Mouse (Mus musculus) small intestine, adult 2 months (tissue): ENCODE data around the gene Rnf212. TPM values are rescaled to one million over a fixed set of nuclear protein-coding genes. Genes with fewer than 3 reads are reported as not detected.

Experiments used
- H3K27ac ChIP-seq: fragments of 200-500 bp; 2 replicates; pipeline ENCODE4 v1.5.1; 2012; ENCODE audit warnings: low read depth, low read length, control low read depth, inconsistent platforms; ENCODE audit not compliant: insufficient read depth
- H3K27me3 ChIP-seq: fragments of 200-500 bp; 2 replicates; pipeline ENCODE4 v1.6.1; 2012; ENCODE audit warnings: mild to moderate bottlenecking, moderate library complexity, low read length, inconsistent platforms; ENCODE audit not compliant: control insufficient read depth, insufficient read depth
- H3K36me3 ChIP-seq: fragments of 200-500 bp; 2 replicates; pipeline ENCODE4 v1.6.1; 2012; ENCODE audit warnings: mild to moderate bottlenecking, low read length, control low read depth, inconsistent platforms; ENCODE audit not compliant: control insufficient read depth, insufficient read depth
- H3K4me1 ChIP-seq: fragments of 200-500 bp; 2 replicates; pipeline ENCODE4 v1.6.1; 2012; ENCODE audit warnings: low read length, inconsistent platforms, mixed read lengths; ENCODE audit not compliant: control insufficient read depth, insufficient read depth, insufficient read length
- H3K4me3 ChIP-seq: fragments of 200-500 bp; 2 replicates; pipeline ENCODE4 v1.5.1; 2012; ENCODE audit warnings: low read depth, mild to moderate bottlenecking, control low read depth, inconsistent platforms, low read length, moderate library complexity
- CTCF ChIP-seq: fragments of 200-500 bp; IDR thresholded peaks from 2 replicates; pipeline ENCODE4 v1.5.1; 2012; ENCODE audit warnings: low read depth, mild to moderate bottlenecking, control low read depth, inconsistent platforms, low read length, moderate library complexity, mixed read lengths; ENCODE audit not compliant: insufficient replicate concordance, insufficient read length; ENCODE audit errors: extremely low read depth
- POLR2A ChIP-seq: fragments of 200-500 bp; IDR thresholded peaks from 2 replicates; pipeline ENCODE4 v1.6.1; 2012; ENCODE audit warnings: low read depth, mild to moderate bottlenecking, control low read depth, inconsistent platforms, low read length, moderate library complexity
- WGBS: fragments of 180-500 bp; shearing (Covaris S2); methylation state at CpG from one replicate; pipeline ENCODE4 v1.1.7; 2018; 5-methylcytosine and 5-hydroxymethylcytosine counted together
- polyA plus RNA-seq: library from polyadenylated mRNA; depleted of rRNA; stranded (reverse); fragments of >200 nt; gene quantifications from 2 replicates; pipeline ENCODE4 v1.2.3, GENCODE M21; 2012

Gene Rnf212
- polyA plus RNA-seq, 1 experiment: 0.14 TPM

DNA sequence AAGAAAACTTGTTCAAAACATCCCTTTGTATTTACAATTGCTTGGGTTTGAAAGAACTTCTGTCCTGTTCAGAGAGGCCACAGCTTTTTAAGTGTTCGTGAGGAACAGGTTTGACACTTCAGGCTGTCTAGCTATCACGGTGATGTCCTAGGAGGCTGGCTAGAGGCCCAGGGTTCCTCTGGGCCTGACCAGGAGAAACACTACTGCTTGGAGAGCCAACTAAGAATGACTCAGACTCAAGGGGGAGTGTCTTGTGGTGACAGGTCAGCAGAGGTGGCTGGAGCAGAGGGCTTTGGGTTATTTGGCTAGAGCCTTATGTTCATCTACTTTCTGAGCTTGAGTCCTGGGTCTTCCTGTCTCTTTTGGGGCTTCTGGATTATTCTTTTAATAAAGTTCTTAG lies 50.8 kb downstream of the Rnf212 start:
- WGBS: 47% methylated on average over 2 of the region's 2 CpGs
- Histone ChIP-seq H3K4me1 (no peaks in the 10 kb centered on the region), H3K4me3 (no peak overlapping the region), H3K27me3 (no peaks in the 10 kb centered on the region), H3K36me3 (no peaks in the 10 kb centered on the region), H3K27ac (no peak overlapping the region)
- no peak for TF ChIP-seq CTCF
- TF ChIP-seq POLR2A: no peak

DNA sequence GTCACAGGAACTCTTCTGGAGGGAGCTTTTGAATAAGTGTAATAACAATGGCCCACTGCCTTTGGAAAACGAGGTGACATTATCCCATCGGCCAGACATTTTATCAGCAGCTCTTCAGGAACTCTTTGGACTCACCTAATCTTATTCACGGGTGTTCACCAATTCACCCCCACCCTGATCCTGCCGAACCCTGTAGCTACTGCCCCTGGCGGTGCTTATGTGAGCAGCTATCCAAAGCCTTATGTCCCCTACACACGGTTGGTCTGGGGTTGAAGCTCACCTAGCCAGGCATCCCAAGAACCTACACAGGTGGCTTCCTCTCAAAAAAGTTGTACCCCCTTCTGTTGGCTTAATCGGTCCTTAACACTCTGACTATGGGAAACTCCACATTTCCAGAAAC lies 55.0 kb downstream of the Rnf212 start:
- TF ChIP-seq POLR2A (no peak), CTCF (no peak; the same call in 1 of the 2 replicates)
- Histone ChIP-seq H3K27ac (no peak overlapping the region), H3K27me3 (no peaks in the 10 kb centered on the region), H3K4me3 (no peak overlapping the region), H3K36me3 (no peaks in the 10 kb centered on the region), H3K4me1 (no peaks in the 10 kb centered on the region)
- WGBS: 38% methylated on average over 7 of the region's 7 CpGs

DNA sequence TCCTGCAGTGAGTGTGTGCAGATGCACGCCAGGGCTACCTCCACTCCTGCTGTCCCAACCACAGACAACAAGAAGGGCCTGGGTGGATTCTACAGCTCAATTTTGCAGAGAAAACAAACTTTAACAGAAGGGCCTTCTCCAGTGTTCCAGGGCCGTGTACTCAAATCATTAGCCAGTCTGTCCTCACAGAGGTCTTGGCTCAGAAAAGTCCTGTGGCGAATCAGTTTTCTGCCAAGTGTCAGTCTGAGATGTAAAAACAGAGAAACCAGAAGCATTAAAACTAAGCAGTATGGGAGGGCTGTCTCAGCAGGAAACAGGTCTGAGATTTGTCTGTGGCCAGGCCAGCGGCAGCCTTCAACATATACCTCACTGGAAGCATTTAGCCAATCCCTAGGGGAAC lies 56.7 kb downstream of the Rnf212 start:
- 77% methylated on average over 4 of the region's 4 CpGs for WGBS
- no peak for TF ChIP-seq POLR2A
- TF ChIP-seq CTCF: no peak
- H3K27ac ChIP-seq: no peak overlapping the region
- H3K27me3 ChIP-seq: no peaks in the 10 kb centered on the region
- H3K36me3 ChIP-seq: no peaks in the 10 kb centered on the region
- H3K4me3 ChIP-seq: no peak overlapping the region
- H3K4me1 ChIP-seq: peaks cover 8% of the 10 kb centered on the region

DNA sequence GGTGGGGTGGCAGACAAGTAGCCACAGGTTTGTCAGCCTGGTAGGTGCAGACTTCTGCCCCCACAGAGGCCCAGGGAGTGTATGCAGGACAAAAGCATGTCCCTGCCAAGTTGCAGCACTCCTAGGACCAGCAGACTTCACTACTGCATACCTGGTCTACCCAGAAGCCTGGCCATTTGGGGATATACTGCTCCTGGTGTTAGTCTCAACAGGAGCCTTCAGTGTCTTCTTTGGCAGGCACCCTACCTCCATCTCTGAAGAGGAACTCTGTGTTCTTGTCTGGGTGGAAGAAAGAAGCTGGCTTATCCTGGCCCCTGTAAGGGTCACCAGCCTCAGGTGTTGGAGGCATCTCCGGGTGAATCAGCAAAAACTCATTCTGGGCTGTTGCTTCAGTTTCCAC lies 58.8 kb downstream of the Rnf212 start:
- WGBS: 73% methylated on average over 1 of the region's 1 CpGs

DNA sequence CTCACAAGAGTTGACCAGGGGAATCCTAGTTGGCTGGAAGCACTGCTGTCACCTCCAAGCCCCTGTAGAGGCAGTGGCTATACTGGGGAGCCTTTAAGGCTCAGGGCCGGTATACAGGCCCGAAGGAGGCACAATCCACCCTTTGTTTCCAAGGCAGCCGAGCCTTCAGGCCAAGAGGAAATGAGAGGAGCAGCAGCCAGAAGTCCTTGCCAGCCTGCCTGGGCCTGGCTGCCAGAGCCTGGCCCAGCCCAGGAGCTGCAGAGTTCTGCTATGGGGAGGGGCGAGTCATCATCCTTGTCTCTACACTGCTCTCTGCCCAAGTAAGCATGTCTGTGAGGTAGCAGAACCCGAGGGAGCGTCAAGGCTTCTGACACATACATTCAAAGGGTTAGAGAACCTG lies 60.6 kb downstream of the Rnf212 start:
- TF ChIP-seq POLR2A (no peak), CTCF (no peak)
- H3K27me3 ChIP-seq: no peaks in the 10 kb centered on the region
- peaks cover 12% of the 10 kb centered on the region for H3K4me1 ChIP-seq
- H3K4me3 ChIP-seq: no peak overlapping the region
- no peaks in the 10 kb centered on the region for H3K36me3 ChIP-seq
- WGBS: 23% methylated on average over 6 of the region's 6 CpGs
- H3K27ac ChIP-seq: no peak overlapping the region

More for the DNA sequence above, 58.8 kb downstream of the Rnf212 start:
- Histone ChIP-seq H3K4me3 (no peak overlapping the region), H3K27ac (no peak overlapping the region), H3K36me3 (no peaks in the 10 kb centered on the region), H3K27me3 (no peaks in the 10 kb centered on the region), H3K4me1 (peaks cover 8% of the 10 kb centered on the region)
- TF ChIP-seq CTCF (no peak), POLR2A (no peak)

DNA sequence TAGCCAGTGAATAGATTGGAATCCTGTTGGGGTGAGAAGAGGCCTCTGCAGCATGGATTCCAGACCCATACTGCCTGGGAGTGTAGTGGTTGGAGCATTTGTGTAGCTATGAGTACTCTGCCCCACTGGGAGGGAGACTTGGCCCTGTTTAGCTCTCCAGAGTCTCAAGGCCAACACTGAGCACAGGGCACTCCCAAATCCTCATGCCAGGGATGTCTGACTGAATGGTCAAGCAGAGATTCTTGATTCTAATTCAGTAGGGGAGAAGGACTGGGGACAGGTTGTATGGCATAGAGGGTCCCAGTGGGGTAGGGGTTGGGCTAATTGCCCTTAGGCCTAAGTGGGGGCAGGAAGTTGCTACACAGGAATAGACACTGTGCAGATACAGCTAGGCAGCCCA lies 61.1 kb downstream of the Rnf212 start:
- H3K36me3 ChIP-seq: no peaks in the 10 kb centered on the region
- no peak overlapping the region for H3K27ac ChIP-seq
- no peak for TF ChIP-seq POLR2A
- TF ChIP-seq CTCF: no peak
- H3K4me3 ChIP-seq: no peak overlapping the region
- no peaks in the 10 kb centered on the region for H3K27me3 ChIP-seq
- H3K4me1 ChIP-seq: peaks cover 16% of the 10 kb centered on the region

DNA sequence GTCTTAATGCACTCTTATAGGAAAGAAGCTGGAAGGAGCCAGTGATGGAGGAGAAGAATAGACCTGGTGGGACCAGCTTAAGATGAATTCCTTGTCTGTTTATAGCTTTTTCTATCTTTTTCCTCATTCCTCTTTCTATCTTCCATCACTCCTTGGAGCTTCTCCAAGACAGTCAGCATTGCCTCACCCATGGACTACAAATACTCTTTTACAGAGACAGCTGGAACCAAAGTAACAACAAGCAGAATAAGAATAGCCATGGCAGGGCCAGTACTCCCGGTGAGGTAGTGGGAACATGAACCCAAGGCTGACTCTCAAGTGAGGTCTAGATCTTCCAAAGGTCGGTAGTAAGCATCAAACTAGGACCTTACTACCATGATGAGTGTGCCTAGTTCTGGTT lies 61.7 kb downstream of the Rnf212 start:
- no peak overlapping the region for H3K4me3 ChIP-seq
- H3K4me1 ChIP-seq: peaks cover 21% of the 10 kb centered on the region
- no peaks in the 10 kb centered on the region for H3K27me3 ChIP-seq
- no peak overlapping the region for H3K27ac ChIP-seq
- H3K36me3 ChIP-seq: no peaks in the 10 kb centered on the region
- TF ChIP-seq POLR2A (no peak), CTCF (no peak)
- 48% methylated on average over 2 of the region's 2 CpGs for WGBS

DNA sequence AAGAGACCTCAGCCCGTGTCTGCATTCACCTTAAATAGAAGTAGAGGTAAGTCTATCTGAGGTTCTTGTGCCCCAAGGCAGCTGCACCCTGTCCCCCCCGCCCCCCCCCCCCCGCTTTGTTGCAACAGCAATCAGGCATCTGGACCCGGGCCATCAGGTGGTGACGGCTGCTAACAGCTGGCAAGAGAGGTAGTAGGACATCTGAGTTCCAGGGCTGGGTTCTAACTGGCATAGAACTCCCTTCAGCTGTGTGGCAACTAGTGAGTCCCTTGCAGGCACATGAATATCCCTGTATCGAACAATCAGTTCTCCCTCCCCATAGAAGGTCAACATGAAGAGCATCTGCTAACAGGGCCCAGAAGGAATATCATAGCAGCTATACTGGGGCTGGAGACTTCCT lies 62.8 kb downstream of the Rnf212 start:
- 26% methylated on average over 6 of the region's 6 CpGs for whole genome bisulfite sequencing
- H3K36me3 ChIP-seq: no peaks in the 10 kb centered on the region
- H3K4me1 ChIP-seq: peaks cover 25% of the 10 kb centered on the region
- no peak for TF ChIP-seq POLR2A
- TF ChIP-seq CTCF: no peak
- no peak overlapping the region for H3K27ac ChIP-seq
- no peak overlapping the region for H3K4me3 ChIP-seq
- H3K27me3 ChIP-seq: no peaks in the 10 kb centered on the region
